Mouse (Mus musculus): ENCODE data around the gene Sh3bgrl2. TPM values are rescaled to one million over a fixed set of nuclear protein-coding genes. Genes with fewer than 3 reads are reported as not detected.
A peak's percentile ranks its signal among the peaks of the same experiment; 100 is the strongest.

Sh3bgrl2 gene
- polyA plus RNA-seq, 1 experiment, result 13.8 TPM

DNA sequence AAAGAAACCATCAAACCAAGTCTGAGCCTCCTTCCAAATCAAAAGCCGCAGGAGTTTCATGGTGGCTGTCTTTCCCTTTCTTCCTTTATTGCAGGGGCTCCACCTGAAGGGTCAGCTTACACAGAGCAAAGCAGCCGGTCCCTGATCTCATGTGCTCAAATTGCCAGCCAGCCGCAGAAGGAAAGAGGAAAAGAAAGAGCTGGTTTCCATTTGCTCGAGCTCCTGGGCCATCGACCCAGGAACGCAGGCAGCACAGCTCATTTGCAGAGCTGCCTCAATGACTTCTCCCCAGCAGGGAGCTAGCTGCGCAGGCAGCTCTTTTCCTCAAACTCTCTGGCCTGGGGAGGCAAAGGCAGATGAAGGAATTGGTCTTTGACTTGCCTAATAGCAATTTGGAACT, 87.9 kb downstream of the Sh3bgrl2 start:
- H3K4me1 ChIP-seq (ENCODE audit: control insufficient read depth, insufficient read depth, low read length), result no peaks in the 10 kb centered on the region
- H3K4me3 ChIP-seq (ENCODE audit: insufficient read depth, low read length), result no peak overlapping the region
- H3K27ac ChIP-seq (ENCODE audit: insufficient read depth, low read length), result no peak overlapping the region
- TF ChIP-seq POLR2A (IDR thresholded peaks at IDR 0.05; ENCODE audit: extremely low read depth, insufficient read depth, low read length), result no peak
- TF ChIP-seq CTCF (IDR thresholded peaks at IDR 0.05; ENCODE audit: extremely low read depth, insufficient read depth, low read length), result no peak

GRCm38 (mm10) chr9:83643139-83643538, 95.0 kb downstream of the Sh3bgrl2 start:
- no peak overlapping the region for H3K4me3 ChIP-seq (ENCODE audit: insufficient read depth, low read length)
- no peaks in the 10 kb centered on the region; the same call in 1 of the 2 replicates for H3K4me1 ChIP-seq (ENCODE audit: control insufficient read depth, insufficient read depth, low read length)
- no peak overlapping the region for H3K27ac ChIP-seq (ENCODE audit: insufficient read depth, low read length)
- TF ChIP-seq CTCF (IDR thresholded peaks at IDR 0.05; ENCODE audit: extremely low read depth, insufficient read depth, low read length) (no peak), POLR2A (IDR thresholded peaks at IDR 0.05; ENCODE audit: extremely low read depth, insufficient read depth, low read length) (no peak)

- TF ChIP-seq CTCF (IDR thresholded peaks at IDR 0.05; ENCODE audit: extremely low read depth, insufficient read depth, low read length) (no peak), POLR2A (IDR thresholded peaks at IDR 0.05; ENCODE audit: extremely low read depth, insufficient read depth, low read length) (no peak)
- Histone ChIP-seq H3K4me3 (ENCODE audit: insufficient read depth, low read length) (no peak overlapping the region), H3K27ac (ENCODE audit: insufficient read depth, low read length) (no peak overlapping the region), H3K4me1 (ENCODE audit: control insufficient read depth, insufficient read depth, low read length) (no peaks in the 10 kb centered on the region; the same call in 1 of the 2 replicates)
Observed at GRCm38 (mm10) chr9:83643833-83644232, 95.7 kb downstream of the Sh3bgrl2 start.

DNA sequence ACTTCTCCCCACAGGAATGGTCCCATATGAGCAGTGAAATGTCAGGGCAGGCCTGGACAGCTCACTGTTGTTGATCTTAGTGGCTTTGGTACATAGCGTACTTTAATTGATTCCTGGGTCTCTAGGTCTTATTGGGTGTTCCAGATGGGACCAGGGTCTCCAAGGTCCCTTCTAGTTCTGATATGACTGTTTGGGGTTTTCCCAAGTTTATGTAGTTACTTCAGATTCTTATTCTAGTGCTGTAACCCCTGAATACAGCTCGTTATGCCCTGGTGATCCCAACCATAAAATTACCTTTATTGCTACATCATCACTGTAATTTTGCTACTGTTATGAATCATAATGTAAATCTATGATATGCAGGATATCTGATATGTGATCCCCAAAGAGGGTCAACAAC, 98.1 kb downstream of the Sh3bgrl2 start:
- TF ChIP-seq CTCF (IDR thresholded peaks at IDR 0.05; ENCODE audit: extremely low read depth, insufficient read depth, low read length), result no peak
- TF ChIP-seq POLR2A (IDR thresholded peaks at IDR 0.05; ENCODE audit: extremely low read depth, insufficient read depth, low read length), result no peak
- H3K27ac ChIP-seq (ENCODE audit: insufficient read depth, low read length), result no peak overlapping the region
- no peaks in the 10 kb centered on the region; the same call in 1 of the 2 replicates for H3K4me1 ChIP-seq (ENCODE audit: control insufficient read depth, insufficient read depth, low read length)
- H3K4me3 ChIP-seq (ENCODE audit: insufficient read depth, low read length), result no peak overlapping the region

- TF ChIP-seq CTCF (IDR thresholded peaks at IDR 0.05; ENCODE audit: extremely low read depth, insufficient read depth, low read length) (no peak), POLR2A (IDR thresholded peaks at IDR 0.05; ENCODE audit: extremely low read depth, insufficient read depth, low read length) (no peak)
- no peaks in the 10 kb centered on the region; the same call in 1 of the 2 replicates for H3K4me1 ChIP-seq (ENCODE audit: control insufficient read depth, insufficient read depth, low read length)
- H3K27ac ChIP-seq (ENCODE audit: insufficient read depth, low read length), result no peak overlapping the region
- no peak overlapping the region for H3K4me3 ChIP-seq (ENCODE audit: insufficient read depth, low read length)
Observed at GRCm38 (mm10) chr9:83646691-83647090, 98.6 kb downstream of the Sh3bgrl2 start.

DNA sequence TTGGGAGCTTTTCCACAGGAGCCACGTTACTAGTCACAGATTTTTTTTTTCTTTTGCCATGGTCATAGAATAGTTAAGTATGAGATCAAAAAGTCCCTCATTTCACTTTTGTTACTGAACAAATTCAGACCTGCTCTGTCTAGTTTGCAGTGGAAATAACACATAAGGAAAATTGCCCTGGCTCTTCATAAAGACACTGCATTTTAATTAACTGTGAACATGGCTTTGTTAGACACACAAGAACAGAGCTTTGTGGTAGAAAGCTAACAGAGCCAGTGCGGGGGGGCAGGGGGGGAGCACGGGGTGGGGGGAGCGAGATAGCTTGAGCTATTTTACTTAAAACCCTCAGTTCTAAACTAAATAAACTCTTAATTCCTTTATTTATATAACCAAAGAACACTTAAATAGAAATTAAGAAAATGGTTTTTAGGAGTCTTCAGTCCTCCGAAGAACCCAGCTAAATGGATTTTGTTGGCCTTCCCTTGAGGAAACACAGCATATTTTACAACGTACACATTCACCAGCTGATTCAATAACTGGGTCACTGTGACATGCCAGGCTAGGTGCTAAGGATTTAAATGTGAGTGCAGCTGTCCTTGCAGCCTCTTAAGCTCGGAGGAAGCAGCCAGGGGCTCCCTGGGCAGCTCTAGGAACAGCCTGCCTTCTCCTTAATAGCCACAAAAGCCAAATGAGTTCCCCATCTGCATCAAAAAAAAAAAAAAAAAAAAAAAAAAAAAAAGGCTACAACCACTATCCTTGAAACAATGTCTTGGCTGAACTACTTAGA, 100.0 kb downstream of the Sh3bgrl2 start:
- TF ChIP-seq CTCF (IDR thresholded peaks at IDR 0.05; ENCODE audit: extremely low read depth, insufficient read depth, low read length) (no peak), POLR2A (IDR thresholded peaks at IDR 0.05; ENCODE audit: extremely low read depth, insufficient read depth, low read length) (no peak)
- no peak overlapping the region for H3K4me3 ChIP-seq (ENCODE audit: insufficient read depth, low read length)
- no peaks in the 10 kb centered on the region; the same call in 1 of the 2 replicates for H3K4me1 ChIP-seq (ENCODE audit: control insufficient read depth, insufficient read depth, low read length)
- H3K27ac ChIP-seq (ENCODE audit: insufficient read depth, low read length), result no peak overlapping the region

DNA sequence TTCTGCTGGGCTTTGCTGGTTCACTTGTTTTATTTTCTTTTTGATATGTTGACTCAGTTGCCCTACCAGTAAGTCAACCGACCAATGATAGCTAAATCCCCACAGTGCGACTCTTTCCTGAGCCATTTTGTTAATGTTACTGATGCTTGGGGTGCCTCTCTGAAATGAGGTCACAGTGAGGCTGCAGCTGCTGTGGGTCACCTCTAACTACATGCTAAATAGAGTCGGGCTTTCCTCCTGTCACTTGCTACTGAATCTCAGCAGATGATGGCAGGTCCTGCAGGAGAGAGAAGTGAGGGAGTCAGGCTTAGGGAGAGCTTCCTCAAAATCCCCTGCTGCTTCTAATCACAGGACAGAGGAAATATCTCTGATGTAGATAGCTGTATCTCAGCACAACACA, 100.6 kb downstream of the Sh3bgrl2 start:
- H3K4me1 ChIP-seq (ENCODE audit: control insufficient read depth, insufficient read depth, low read length), result no peaks in the 10 kb centered on the region; the same call in 1 of the 2 replicates
- TF ChIP-seq POLR2A (IDR thresholded peaks at IDR 0.05; ENCODE audit: extremely low read depth, insufficient read depth, low read length), result no peak
- TF ChIP-seq CTCF (IDR thresholded peaks at IDR 0.05; ENCODE audit: extremely low read depth, insufficient read depth, low read length), result no peak
- no peak overlapping the region for H3K27ac ChIP-seq (ENCODE audit: insufficient read depth, low read length)
- no peak overlapping the region for H3K4me3 ChIP-seq (ENCODE audit: insufficient read depth, low read length)

GRCm38 (mm10) chr9:83652015-83652414, 103.9 kb downstream of the Sh3bgrl2 start:
- no peak overlapping the region for H3K4me3 ChIP-seq (ENCODE audit: insufficient read depth, low read length)
- TF ChIP-seq POLR2A (IDR thresholded peaks at IDR 0.05; ENCODE audit: extremely low read depth, insufficient read depth, low read length) (no peak), CTCF (IDR thresholded peaks at IDR 0.05; ENCODE audit: extremely low read depth, insufficient read depth, low read length) (no peak)
- H3K27ac ChIP-seq (ENCODE audit: insufficient read depth, low read length), result no peak overlapping the region
- H3K4me1 ChIP-seq (ENCODE audit: control insufficient read depth, insufficient read depth, low read length), result no peaks in the 10 kb centered on the region; the same call in 1 of the 2 replicates

DNA sequence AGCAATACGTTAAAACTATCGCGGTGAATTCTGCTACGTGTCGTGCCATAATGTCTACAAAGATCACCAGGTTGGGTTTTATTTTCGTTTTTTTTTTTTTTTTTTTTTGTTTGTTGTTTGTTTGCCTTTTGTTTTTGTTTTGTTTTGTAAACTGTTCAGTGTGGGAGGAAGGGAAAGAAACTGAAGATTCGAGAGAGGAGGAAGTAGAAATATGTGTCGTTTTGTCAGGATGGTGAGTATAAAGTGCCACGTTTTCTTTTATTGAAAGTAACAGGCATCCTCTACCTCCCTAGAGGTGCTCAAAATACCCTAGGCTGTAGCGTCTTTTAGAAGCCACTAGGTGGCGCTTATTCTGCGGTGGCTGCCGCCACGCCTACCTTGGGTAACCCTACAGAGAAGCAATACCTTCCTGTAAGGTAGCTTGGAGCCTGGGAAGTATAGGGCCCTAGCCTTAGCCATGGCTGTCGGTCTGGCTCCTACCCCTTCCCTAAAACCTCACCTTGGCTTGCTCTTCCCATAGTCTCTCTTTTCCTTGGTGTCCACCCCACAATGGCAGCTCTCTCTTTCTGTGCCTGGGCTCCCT, 104.6 kb downstream of the Sh3bgrl2 start:
- TF ChIP-seq CTCF (IDR thresholded peaks at IDR 0.05; ENCODE audit: extremely low read depth, insufficient read depth, low read length), result peak; percentile 35; the same call in 1 of the 2 replicates
- TF ChIP-seq POLR2A (IDR thresholded peaks at IDR 0.05; ENCODE audit: extremely low read depth, insufficient read depth, low read length), result no peak
- no peak overlapping the region for H3K27ac ChIP-seq (ENCODE audit: insufficient read depth, low read length)
- H3K4me1 ChIP-seq (ENCODE audit: control insufficient read depth, insufficient read depth, low read length), result no peaks in the 10 kb centered on the region
- no peak overlapping the region for H3K4me3 ChIP-seq (ENCODE audit: insufficient read depth, low read length)

DNA sequence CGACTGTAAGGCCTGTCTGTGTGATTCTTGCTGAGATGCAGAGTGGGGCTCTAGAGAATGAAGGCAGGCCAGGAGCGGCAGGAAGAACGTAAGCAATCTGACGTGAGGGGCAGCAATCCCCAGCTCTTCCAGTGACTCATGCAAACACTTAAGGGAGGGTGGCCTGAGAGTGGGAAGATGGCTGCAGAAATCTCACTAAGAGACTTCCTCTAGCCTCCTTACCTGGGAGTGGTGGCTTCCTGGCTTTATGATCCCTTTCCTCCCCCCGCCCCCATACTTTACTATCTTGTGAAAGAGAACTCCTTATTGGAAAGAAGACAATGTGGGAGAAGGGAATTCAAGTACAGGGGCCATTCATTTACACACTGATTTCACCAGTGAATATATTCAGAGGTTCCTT, 106.5 kb downstream of the Sh3bgrl2 start:
- Histone ChIP-seq H3K4me1 (ENCODE audit: control insufficient read depth, insufficient read depth, low read length) (no peaks in the 10 kb centered on the region), H3K4me3 (ENCODE audit: insufficient read depth, low read length) (no peak overlapping the region), H3K27ac (ENCODE audit: insufficient read depth, low read length) (no peak overlapping the region)
- TF ChIP-seq CTCF (IDR thresholded peaks at IDR 0.05; ENCODE audit: extremely low read depth, insufficient read depth, low read length), result no peak
- TF ChIP-seq POLR2A (IDR thresholded peaks at IDR 0.05; ENCODE audit: extremely low read depth, insufficient read depth, low read length), result no peak
